Mouse (Mus musculus) liver, adult 2 months (tissue): ENCODE results near the gene Anapc11. TPM values are rescaled to one million over a fixed set of nuclear protein-coding genes. Genes with fewer than 3 reads are reported as not detected.

Experiments
- DNase-seq: peaks from one replicate; pipeline ENCODE4 v3.0.0-alpha.2; 2011; ENCODE audit warnings: low read depth, low spot score; ENCODE audit errors: extremely low read depth
- H3K27ac ChIP-seq: fragments of 200-500 bp; replicated peaks from 2 replicates; pipeline ENCODE4 v1.5.1; 2012; ENCODE audit warnings: low read depth, mild to moderate bottlenecking, control low read depth, inconsistent platforms, low read length; ENCODE audit not compliant: insufficient read depth
- H3K27me3 ChIP-seq: fragments of 200-500 bp; 2 replicates; pipeline ENCODE4 v1.6.1; 2012; ENCODE audit warnings: mild to moderate bottlenecking, moderate library complexity, low read length, inconsistent platforms; ENCODE audit not compliant: control insufficient read depth, insufficient read depth
- H3K36me3 ChIP-seq: fragments of 200-500 bp; 2 replicates; pipeline ENCODE4 v1.6.1; 2012; ENCODE audit warnings: low read length, inconsistent platforms; ENCODE audit not compliant: control insufficient read depth, insufficient read depth
- H3K4me1 ChIP-seq: fragments of 200-500 bp; 2 replicates; pipeline ENCODE4 v1.6.1; 2011; ENCODE audit warnings: low read length; ENCODE audit not compliant: control insufficient read depth, insufficient read depth
- H3K4me3 ChIP-seq: fragments of 200-500 bp; 2 replicates; pipeline ENCODE4 v1.5.1; 2011; ENCODE audit warnings: low read depth, mild to moderate bottlenecking, control low read depth, low read length, moderate library complexity; ENCODE audit not compliant: insufficient read depth
- H3K79me2 ChIP-seq: fragments of 200-500 bp; 2 replicates; pipeline ENCODE4 v1.6.1; 2012; ENCODE audit warnings: inconsistent platforms, mild to moderate bottlenecking, low read length, moderate library complexity; ENCODE audit not compliant: control insufficient read depth, insufficient read depth
- H3K9ac ChIP-seq: fragments of 200-500 bp; 2 replicates; pipeline ENCODE4 v1.6.1; 2012; ENCODE audit warnings: low read depth, mild to moderate bottlenecking, control low read depth, inconsistent platforms, low read length
- CTCF ChIP-seq: fragments of 200-500 bp; IDR thresholded peaks from 2 replicates; pipeline ENCODE4 v1.5.1; 2011; ENCODE audit warnings: low read depth, low read length, control low read depth
- POLR2A ChIP-seq: fragments of 200-500 bp; IDR thresholded peaks from 2 replicates; pipeline ENCODE4 v1.6.1; 2011; ENCODE audit warnings: low read length, control low read depth; ENCODE audit not compliant: insufficient read depth; ENCODE audit errors: extremely low read depth
- WGBS: fragments of 180-500 bp; shearing (Covaris S2); methylation state at CpG from one replicate; pipeline ENCODE4 v1.1.7; 2018; 5-methylcytosine and 5-hydroxymethylcytosine counted together
- polyA plus RNA-seq: library from polyadenylated mRNA; depleted of rRNA; stranded (reverse); fragments of >200 nt; gene quantifications from 2 replicates; pipeline ENCODE4 v1.2.3, GENCODE M21; 2012
- total RNA-seq: library from RNA; depleted of rRNA; stranded (reverse); fragments of >200 nt; gene quantifications from 2 replicates; pipeline ENCODE4 v1.2.3, GENCODE M21; 2014

The Anapc11 gene
- total and polyA plus RNA-seq, 2 experiments = 8.9 to 57.0 TPM

GRCm38 (mm10) chr11:120628601-120629340 is 30.6 kb downstream of the Anapc11 start:
- H3K27me3 ChIP-seq = no peaks in the 10 kb centered on the region
- peak overlapping the region; percentile 64 for H3K4me3 ChIP-seq
- TF ChIP-seq CTCF (no peak), POLR2A (no peak)
- peaks cover 7% of the 10 kb centered on the region; the same call in 1 of the 2 replicates for H3K79me2 ChIP-seq
- H3K27ac ChIP-seq = peak overlapping the region; percentile 90
- H3K9ac ChIP-seq = peak overlapping the region; percentile 48
- no peaks in the 10 kb centered on the region for H3K36me3 ChIP-seq
- 31% methylated on average over 23 of the region's 23 CpGs for WGBS
- peak; percentile 51 for DNase-seq
- peaks cover 37% of the 10 kb centered on the region for H3K4me1 ChIP-seq

- Histone ChIP-seq H3K36me3 (no peaks in the 10 kb centered on the region), H3K27me3 (no peaks in the 10 kb centered on the region), H3K9ac (peak overlapping the region; percentile 80), H3K4me1 (peaks cover 39% of the 10 kb centered on the region), H3K4me3 (peak overlapping the region; percentile 64), H3K27ac (peak overlapping the region; percentile 90), H3K79me2 (peaks cover 7% of the 10 kb centered on the region; the same call in 1 of the 2 replicates)
- 10% methylated on average over 23 of the region's 23 CpGs for WGBS
- TF ChIP-seq POLR2A (peak; percentile 86), CTCF (no peak)
- peak; percentile 91 for DNase-seq
Measured at GRCm38 (mm10) chr11:120629341-120629730, 31.1 kb downstream of the Anapc11 start.

- Histone ChIP-seq H3K4me1 (peaks cover 39% of the 10 kb centered on the region), H3K27me3 (no peaks in the 10 kb centered on the region), H3K79me2 (peaks cover 7% of the 10 kb centered on the region; the same call in 1 of the 2 replicates), H3K27ac (peak overlapping the region; percentile 90), H3K9ac (peak overlapping the region; percentile 80), H3K36me3 (no peaks in the 10 kb centered on the region), H3K4me3 (peak overlapping the region; percentile 64)
- WGBS = 0% methylated on average over 7 of the region's 7 CpGs
- TF ChIP-seq POLR2A = no peak
- TF ChIP-seq CTCF = no peak
- peak; percentile 86 for DNase-seq
Measured at GRCm38 (mm10) chr11:120629911-120630310, 31.7 kb downstream of the Anapc11 start.

- H3K4me1 ChIP-seq = peaks cover 35% of the 10 kb centered on the region
- no peak for TF ChIP-seq CTCF
- TF ChIP-seq POLR2A = 0 out of 2 replicates have a peak, but pooled peaks have one; percentile 26
- H3K27me3 ChIP-seq = no peaks in the 10 kb centered on the region
- H3K27ac ChIP-seq = peak overlapping the region; percentile 90
- no peaks in the 10 kb centered on the region for H3K36me3 ChIP-seq
- peak overlapping the region; percentile 64 for H3K4me3 ChIP-seq
- peak; percentile 98 for DNase-seq
- H3K9ac ChIP-seq = peak overlapping the region; percentile 80
- WGBS = 3% methylated on average over 5 of the region's 5 CpGs
- peaks cover 7% of the 10 kb centered on the region; the same call in 1 of the 2 replicates for H3K79me2 ChIP-seq
Measured at GRCm38 (mm10) chr11:120630401-120630871, 32.2 kb downstream of the Anapc11 start.

- no peak for TF ChIP-seq CTCF
- no peak for TF ChIP-seq POLR2A
- Histone ChIP-seq H3K4me1 (peaks cover 32% of the 10 kb centered on the region), H3K4me3 (peak overlapping the region; percentile 84), H3K27me3 (no peaks in the 10 kb centered on the region), H3K27ac (peak overlapping the region; percentile 90), H3K36me3 (no peaks in the 10 kb centered on the region), H3K79me2 (peaks cover 7% of the 10 kb centered on the region; the same call in 1 of the 2 replicates), H3K9ac (peak overlapping the region; percentile 98)
- DNase-seq = peak; percentile 85
- 2% methylated on average over 7 of the region's 7 CpGs for WGBS
Measured at GRCm38 (mm10) chr11:120630881-120631725, 32.9 kb downstream of the Anapc11 start.
